Mouse (Mus musculus): ENCODE results near the gene Cmtm2b. TPM values are rescaled to one million over a fixed set of nuclear protein-coding genes. Genes with fewer than 3 reads are reported as not detected.

Gene Cmtm2b
- polyA plus RNA-seq, 1 experiment = not detected

DNA sequence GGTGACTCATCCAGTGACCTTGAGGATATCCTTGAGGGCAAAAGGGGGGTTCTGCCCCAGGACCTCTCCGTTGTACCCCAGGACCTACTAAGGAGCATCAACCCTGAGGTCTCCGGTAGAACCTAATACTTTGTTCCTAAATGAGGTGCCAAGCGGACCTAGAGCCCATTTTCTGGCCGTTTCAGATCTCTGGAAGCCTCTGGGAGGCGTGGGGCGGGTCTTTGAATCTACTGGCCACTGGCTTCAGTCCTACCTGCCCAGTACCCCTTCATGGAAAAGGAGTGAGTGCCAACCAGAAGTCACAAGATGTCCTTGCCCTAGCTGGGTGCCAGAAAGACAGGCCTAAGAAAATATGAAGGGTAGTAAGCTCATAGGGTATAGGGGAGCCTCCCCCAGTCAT, 19.6 kb downstream of the Cmtm2b start:
- Histone ChIP-seq H3K27me3 (ENCODE audit: control insufficient read depth, insufficient read depth, insufficient read length) (no peaks in the 10 kb centered on the region), H3K36me3 (ENCODE audit: control insufficient read depth, insufficient read depth) (peaks cover 37% of the 10 kb centered on the region), H3K4me3 (ENCODE audit: insufficient read depth, poor library complexity, severe bottlenecking) (peak overlapping the region; percentile 78), H3ac (ENCODE audit: control insufficient read depth, insufficient read length, low read depth) (peak overlapping the region; percentile 77), H3K79me3 (ENCODE audit: low read depth) (peaks cover 8% of the 10 kb centered on the region), H3K79me2 (ENCODE audit: control insufficient read depth, insufficient read depth) (peaks cover 19% of the 10 kb centered on the region)
- TF ChIP-seq USF1 (IDR thresholded peaks at IDR 0.05; ENCODE audit: low read depth) = no peak
- TF ChIP-seq MYOG (IDR thresholded peaks at IDR 0.05; ENCODE audit: control insufficient read depth, extremely low read depth, insufficient read length) = no peak
- no peak for TF ChIP-seq CEBPB (IDR thresholded peaks at IDR 0.05; ENCODE audit: low read depth)
- no peak for TF ChIP-seq FOSL1 (IDR thresholded peaks at IDR 0.05; ENCODE audit: insufficient read depth, low read length, poor library complexity, severe bottlenecking)
- TF ChIP-seq CTCF (IDR thresholded peaks at IDR 0.05; ENCODE audit: control insufficient read depth, insufficient read depth, insufficient read length) = no peak
- no peak for TF ChIP-seq MAX (IDR thresholded peaks at IDR 0.05)
- TF ChIP-seq MYOD1 (IDR thresholded peaks at IDR 0.05; ENCODE audit: control insufficient read depth, insufficient read length, low read depth) = no peak

GRCm38 (mm10) chr8:104342426-104342825, 20.4 kb downstream of the Cmtm2b start:
- Histone ChIP-seq H3K79me2 (ENCODE audit: control insufficient read depth, insufficient read depth) (peaks cover 19% of the 10 kb centered on the region), H3K4me3 (ENCODE audit: insufficient read depth, poor library complexity, severe bottlenecking) (no peak overlapping the region), H3K36me3 (ENCODE audit: control insufficient read depth, insufficient read depth) (peaks cover 44% of the 10 kb centered on the region), H3ac (ENCODE audit: control insufficient read depth, insufficient read length, low read depth) (no peak overlapping the region), H3K27me3 (ENCODE audit: control insufficient read depth, insufficient read depth, insufficient read length) (no peaks in the 10 kb centered on the region), H3K79me3 (ENCODE audit: low read depth) (peaks cover 8% of the 10 kb centered on the region)
- TF ChIP-seq MYOD1 (IDR thresholded peaks at IDR 0.05; ENCODE audit: control insufficient read depth, insufficient read length, low read depth) (no peak), CEBPB (IDR thresholded peaks at IDR 0.05; ENCODE audit: low read depth) (no peak), MAX (IDR thresholded peaks at IDR 0.05) (no peak), FOSL1 (IDR thresholded peaks at IDR 0.05; ENCODE audit: insufficient read depth, low read length, poor library complexity, severe bottlenecking) (no peak), USF1 (IDR thresholded peaks at IDR 0.05; ENCODE audit: low read depth) (no peak)

- H3K36me3 ChIP-seq (ENCODE audit: control insufficient read depth, insufficient read depth) = peaks cover 59% of the 10 kb centered on the region
- no peaks in the 10 kb centered on the region for H3K27me3 ChIP-seq (ENCODE audit: control insufficient read depth, insufficient read depth, insufficient read length)
- H3K79me3 ChIP-seq (ENCODE audit: low read depth) = peaks cover 8% of the 10 kb centered on the region
- no peak overlapping the region for H3K4me3 ChIP-seq (ENCODE audit: insufficient read depth, poor library complexity, severe bottlenecking)
- H3K79me2 ChIP-seq (ENCODE audit: control insufficient read depth, insufficient read depth) = peaks cover 19% of the 10 kb centered on the region
- TF ChIP-seq CEBPB (IDR thresholded peaks at IDR 0.05; ENCODE audit: low read depth) (no peak), CTCF (IDR thresholded peaks at IDR 0.05; ENCODE audit: control insufficient read depth, insufficient read depth, insufficient read length) (peak; percentile 98)
- no peak overlapping the region for H3ac ChIP-seq (ENCODE audit: control insufficient read depth, insufficient read length, low read depth)
Observed at GRCm38 (mm10) chr8:104343957-104344356, 21.9 kb downstream of the Cmtm2b start.

GRCm38 (mm10) chr8:104344622-104345021, 22.6 kb downstream of the Cmtm2b start:
- Histone ChIP-seq H3K27me3 (ENCODE audit: control insufficient read depth, insufficient read depth, insufficient read length) (no peaks in the 10 kb centered on the region), H3K36me3 (ENCODE audit: control insufficient read depth, insufficient read depth) (peaks cover 59% of the 10 kb centered on the region), H3K4me3 (ENCODE audit: insufficient read depth, poor library complexity, severe bottlenecking) (no peak overlapping the region), H3K79me2 (ENCODE audit: control insufficient read depth, insufficient read depth) (peaks cover 19% of the 10 kb centered on the region), H3ac (ENCODE audit: control insufficient read depth, insufficient read length, low read depth) (no peak overlapping the region), H3K79me3 (ENCODE audit: low read depth) (peaks cover 8% of the 10 kb centered on the region)
- TF ChIP-seq MYOD1 (IDR thresholded peaks at IDR 0.05; ENCODE audit: control insufficient read depth, insufficient read length, low read depth) (no peak), MYOG (IDR thresholded peaks at IDR 0.05; ENCODE audit: control insufficient read depth, extremely low read depth, insufficient read length) (no peak), CTCF (IDR thresholded peaks at IDR 0.05; ENCODE audit: control insufficient read depth, insufficient read depth, insufficient read length) (no peak), USF1 (IDR thresholded peaks at IDR 0.05; ENCODE audit: low read depth) (no peak), CEBPB (IDR thresholded peaks at IDR 0.05; ENCODE audit: low read depth) (no peak), FOSL1 (IDR thresholded peaks at IDR 0.05; ENCODE audit: insufficient read depth, low read length, poor library complexity, severe bottlenecking) (no peak), MAX (IDR thresholded peaks at IDR 0.05) (no peak)

- no peak overlapping the region for H3K4me3 ChIP-seq (ENCODE audit: insufficient read depth, poor library complexity, severe bottlenecking)
- H3K36me3 ChIP-seq (ENCODE audit: control insufficient read depth, insufficient read depth) = peaks cover 59% of the 10 kb centered on the region
- H3K79me3 ChIP-seq (ENCODE audit: low read depth) = peaks cover 5% of the 10 kb centered on the region
- H3K79me2 ChIP-seq (ENCODE audit: control insufficient read depth, insufficient read depth) = peaks cover 8% of the 10 kb centered on the region
- no peak overlapping the region for H3ac ChIP-seq (ENCODE audit: control insufficient read depth, insufficient read length, low read depth)
- no peaks in the 10 kb centered on the region for H3K27me3 ChIP-seq (ENCODE audit: control insufficient read depth, insufficient read depth, insufficient read length)
- TF ChIP-seq USF1 (IDR thresholded peaks at IDR 0.05; ENCODE audit: low read depth) = no peak
- TF ChIP-seq MAX (IDR thresholded peaks at IDR 0.05) = no peak
- TF ChIP-seq MYOG (IDR thresholded peaks at IDR 0.05; ENCODE audit: control insufficient read depth, extremely low read depth, insufficient read length) = no peak
Observed at GRCm38 (mm10) chr8:104346706-104347105, 24.7 kb downstream of the Cmtm2b start.

- H3K36me3 ChIP-seq (ENCODE audit: control insufficient read depth, insufficient read depth) = peaks cover 48% of the 10 kb centered on the region
- TF ChIP-seq CTCF (IDR thresholded peaks at IDR 0.05; ENCODE audit: control insufficient read depth, insufficient read depth, insufficient read length) = no peak
- no peak for TF ChIP-seq FOSL1 (IDR thresholded peaks at IDR 0.05; ENCODE audit: insufficient read depth, low read length, poor library complexity, severe bottlenecking)
- TF ChIP-seq MYOD1 (IDR thresholded peaks at IDR 0.05; ENCODE audit: control insufficient read depth, insufficient read length, low read depth) = no peak
- TF ChIP-seq MAX (IDR thresholded peaks at IDR 0.05) = no peak
- TF ChIP-seq USF1 (IDR thresholded peaks at IDR 0.05; ENCODE audit: low read depth) = no peak
- TF ChIP-seq CEBPB (IDR thresholded peaks at IDR 0.05; ENCODE audit: low read depth) = no peak
- no peak for TF ChIP-seq MYOG (IDR thresholded peaks at IDR 0.05; ENCODE audit: control insufficient read depth, extremely low read depth, insufficient read length)
Observed at GRCm38 (mm10) chr8:104348971-104349370, 26.9 kb downstream of the Cmtm2b start.

More at GRCm38 (mm10) chr8:104348971-104349370, 26.9 kb downstream of the Cmtm2b start:
- Histone ChIP-seq H3K79me3 (ENCODE audit: low read depth) (no peaks in the 10 kb centered on the region), H3K27me3 (ENCODE audit: control insufficient read depth, insufficient read depth, insufficient read length) (no peaks in the 10 kb centered on the region), H3K79me2 (ENCODE audit: control insufficient read depth, insufficient read depth) (no peaks in the 10 kb centered on the region), H3ac (ENCODE audit: control insufficient read depth, insufficient read length, low read depth) (no peak overlapping the region), H3K4me3 (ENCODE audit: insufficient read depth, poor library complexity, severe bottlenecking) (no peak overlapping the region)
